Mouse (Mus musculus) frontal cortex, adult 2 months (tissue): Measurements from ENCODE around the gene Hlcs. TPM values are rescaled to one million over a fixed set of nuclear protein-coding genes. Genes with fewer than 3 reads are reported as not detected.

Experiments used
- DNase-seq, 2 experiments: peaks; one replicate each; pipeline ENCODE4 v3.0.0; 2022; ENCODE audit warnings: low spot score in 1 of 2; ENCODE audit errors: extremely low spot score in 1 of 2
- polyA plus RNA-seq: library from polyadenylated mRNA; depleted of rRNA; stranded (reverse); fragments of >200 nt; gene quantifications from 2 replicates; pipeline ENCODE4 v1.2.3, GENCODE M21; 2012

Hlcs gene
- polyA plus RNA-seq, 1 experiment = 11.6 TPM

- DNase-seq = no peak
These were observed 137.9 kb downstream of the Hlcs start for GRCm38 (mm10) chr16:94175366-94175986.

- no peak for DNase-seq
These were observed 140.0 kb downstream of the Hlcs start for GRCm38 (mm10) chr16:94173361-94173760.

- no peak for DNase-seq
These were observed 143.2 kb downstream of the Hlcs start for GRCm38 (mm10) chr16:94170218-94170617.

GRCm38 (mm10) chr16:94168655-94169545 lies 144.5 kb downstream of the Hlcs start:
- no peak for DNase-seq

- no peak for DNase-seq
These were observed 148.4 kb downstream of the Hlcs start for GRCm38 (mm10) chr16:94164978-94165377.

- no peak for DNase-seq
These were observed 149.1 kb downstream of the Hlcs start for GRCm38 (mm10) chr16:94164236-94164635.

- no peak for DNase-seq
These were observed 150.3 kb downstream of the Hlcs start for GRCm38 (mm10) chr16:94163051-94163450.

- DNase-seq = no peak
These were observed 151.4 kb downstream of the Hlcs start for GRCm38 (mm10) chr16:94162000-94162399.

GRCm38 (mm10) chr16:94157819-94158218 lies 155.6 kb downstream of the Hlcs start:
- no peak for DNase-seq

GRCm38 (mm10) chr16:94155041-94155653 lies 158.2 kb downstream of the Hlcs start:
- peak in 1 of 2 experiments; percentile 32 for DNase-seq

GRCm38 (mm10) chr16:94150125-94151103 lies 163.0 kb downstream of the Hlcs start:
- no peak for DNase-seq

GRCm38 (mm10) chr16:94148139-94148538 lies 165.2 kb downstream of the Hlcs start:
- DNase-seq = no peak

- no peak for DNase-seq
These were observed 170.0 kb downstream of the Hlcs start for GRCm38 (mm10) chr16:94143325-94143724.

GRCm38 (mm10) chr16:94140746-94141145 lies 172.6 kb downstream of the Hlcs start:
- DNase-seq = peak in 1 of 2 experiments; percentile 44

GRCm38 (mm10) chr16:94134218-94134617 lies 179.2 kb downstream of the Hlcs start:
- no peak for DNase-seq

- no peak for DNase-seq
These were observed 185.0 kb downstream of the Hlcs start for GRCm38 (mm10) chr16:94128236-94128835.

- no peak for DNase-seq
These were observed 187.2 kb downstream of the Hlcs start for GRCm38 (mm10) chr16:94126200-94126599.

GRCm38 (mm10) chr16:94125172-94125981 lies 188.0 kb downstream of the Hlcs start:
- no peak for DNase-seq

- peak in 1 of 2 experiments; percentile 22 for DNase-seq
These were observed 190.1 kb downstream of the Hlcs start for GRCm38 (mm10) chr16:94123247-94123646.
